ENCODE assay signal across 8 mouse cellular contexts in genomic region chr5:74277216-74277615, GRCm38 (mm10).
DNase-seq lines count a peak whose midpoint lies in the region.

No protein-coding gene starts in this region.

- intact Hi-C loops in heart, postnatal 14 days (cut with DNase I) = loop anchor here (2.0 kb wide), 5 partner anchors 182 to 422 kb away; partner anchors contain the start of gene Usp46
- intact Hi-C loops in left cerebral cortex, postnatal 36 days (cut with DNase I) = loop anchor here (1.0 to 5.0 kb wide), 8 partner anchors 23 to 590 kb away; partner anchors contain the start of genes Rasl11b and Usp46

- WGBS in heart, embryonic 10.5 days = 86% methylated on average over 5 of the region's 5 CpGs

- no peaks in the 10 kb centered on the region for H3K9me3 ChIP-seq in heart, embryonic 10.5 days

- peaks cover 25% of the 10 kb centered on the region for H3K4me1 ChIP-seq in heart, embryonic 10.5 days

- DNase-seq in heart, embryonic 10.5 days (ENCODE audit: low spot score) = no peak
- no peak for DNase-seq in heart, postnatal 14 days
- peak; percentile 54 for DNase-seq in thymus, postnatal 0 days (ENCODE audit: low spot score)
- no peak for DNase-seq in thymus, adult 18-20 months
- DNase-seq in left cerebral cortex, postnatal 36 days (ENCODE audit: low spot score in 2 of 2) = peak; percentile 54 to 64
- DNase-seq in telencephalon, adult 2 months (ENCODE audit: low read depth, low spot score) = peak; percentile 84
- DNase-seq in lung, postnatal 36 days = no peak
- no peak for DNase-seq in testis, postnatal 10 days (ENCODE audit: low spot score)

- peak overlapping the region; percentile 74 for H3K27ac ChIP-seq in heart, embryonic 10.5 days

- H3K36me3 ChIP-seq in heart, embryonic 10.5 days = no peaks in the 10 kb centered on the region

- H3K27me3 ChIP-seq in heart, embryonic 10.5 days (ENCODE audit: insufficient read depth, poor library complexity, severe bottlenecking) = no peaks in the 10 kb centered on the region; the same call in 1 of the 2 replicates

- no peak overlapping the region for H3K4me3 ChIP-seq in heart, embryonic 10.5 days

Comparison
In these comparisons a context has a peak if more than half of its experiments do, and no peak if none do; other contexts are left out.
1. DNase-seq: peak in thymus, postnatal 0 days (single experiment), left cerebral cortex, postnatal 36 days (2 of 2) and telencephalon, adult 2 months (single experiment); none in heart, embryonic 10.5 days (single experiment), heart, postnatal 14 days (0 of 2), thymus, adult 18-20 months (0 of 2), lung, postnatal 36 days (single experiment) and testis, postnatal 10 days (single experiment).